Mouse (Mus musculus): ENCODE results near the gene Tubgcp4.
"Not testable (repeated sequence)": the region's sequence is repeated elsewhere in the genome, so short reads cannot be mapped to it uniquely, and the experiment has no call there.

DNA sequence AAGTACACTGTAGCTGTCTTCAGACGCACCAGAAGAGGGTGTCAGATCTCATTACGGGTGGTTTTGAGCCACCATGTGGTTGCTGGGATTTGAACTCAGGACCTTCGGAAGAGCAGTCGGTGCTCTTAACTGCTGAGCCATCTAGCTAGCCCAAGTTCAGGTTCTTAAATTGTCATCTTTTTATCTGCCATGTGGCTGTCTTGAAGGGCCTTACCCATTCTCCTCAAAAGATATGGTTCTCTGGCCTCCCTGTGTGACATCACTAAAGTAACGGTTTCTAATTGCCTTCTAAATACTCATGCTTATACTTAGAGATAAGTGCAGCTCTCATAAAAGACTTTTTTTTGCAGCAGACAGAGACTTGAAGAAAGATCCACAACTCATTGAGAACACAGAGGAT lies 44.2 kb upstream of the Tubgcp4 start:
- TF ChIP-seq CTCF, EP300 (IDR thresholded peaks at IDR 0.05; ENCODE audit: low read depth): not testable (repeated sequence)
